Mouse (Mus musculus) CD4-positive helper T cell, adult 2 months (primary cell): Measurements from ENCODE around the gene Dyrk2.

ENCODE experiments used
- DNase-seq: peaks from one replicate; pipeline ENCODE4 v3.0.0-alpha.2; 2012; ENCODE audit warnings: low read depth, missing footprints, low spot score

Dyrk2 gene

GRCm38 (mm10) chr10:118870201-118870980, at the start of gene Dyrk2:
Gene Dyrk2 (minus strand): TSS chr10:118870209.
- DNase-seq = peak; percentile 48

GRCm38 (mm10) chr10:118902625-118903024, 32.6 kb upstream of the Dyrk2 start:
- DNase-seq = no peak

- DNase-seq = peak; percentile 50
These were observed 23.6 kb upstream of the Dyrk2 start for GRCm38 (mm10) chr10:118893645-118894044.

- peak; percentile 54 for DNase-seq
These were observed 14.1 kb upstream of the Dyrk2 start for GRCm38 (mm10) chr10:118884126-118884525.

GRCm38 (mm10) chr10:118883317-118883716, 13.3 kb upstream of the Dyrk2 start:
- DNase-seq = peak; percentile 16

GRCm38 (mm10) chr10:118882258-118882885, 12.4 kb upstream of the Dyrk2 start:
- peak; percentile 92 for DNase-seq

GRCm38 (mm10) chr10:118880776-118881175, 10.8 kb upstream of the Dyrk2 start:
- no peak for DNase-seq

GRCm38 (mm10) chr10:118872196-118872595, 2.2 kb upstream of the Dyrk2 start:
- DNase-seq = no peak

GRCm38 (mm10) chr10:118869591-118870001, 413 bp downstream of the Dyrk2 start:
- DNase-seq = peak; percentile 90

GRCm38 (mm10) chr10:118868601-118869590, 1.1 kb downstream of the Dyrk2 start:
- DNase-seq = peak; percentile 84

GRCm38 (mm10) chr10:118867896-118868600, 2.0 kb downstream of the Dyrk2 start:
- peak; percentile 45 for DNase-seq

GRCm38 (mm10) chr10:118867304-118867895, 2.6 kb downstream of the Dyrk2 start:
- peak; percentile 31 for DNase-seq

GRCm38 (mm10) chr10:118864976-118865375, 5.0 kb downstream of the Dyrk2 start:
- no peak for DNase-seq

- DNase-seq = no peak
These were observed 6.4 kb downstream of the Dyrk2 start for GRCm38 (mm10) chr10:118863611-118864010.

GRCm38 (mm10) chr10:118862233-118862632, 7.8 kb downstream of the Dyrk2 start:
- DNase-seq = no peak

GRCm38 (mm10) chr10:118861234-118862025, 8.6 kb downstream of the Dyrk2 start:
- no peak for DNase-seq

- no peak for DNase-seq
These were observed 10.4 kb downstream of the Dyrk2 start for GRCm38 (mm10) chr10:118859655-118860054.

- DNase-seq = peak; percentile 57
These were observed 15.4 kb downstream of the Dyrk2 start for GRCm38 (mm10) chr10:118854641-118855040.

- no peak for DNase-seq
These were observed 17.5 kb downstream of the Dyrk2 start for GRCm38 (mm10) chr10:118852554-118852953.

GRCm38 (mm10) chr10:118848501-118848900, 21.5 kb downstream of the Dyrk2 start:
- no peak for DNase-seq
